Mouse (Mus musculus): ENCODE data around the gene Mogs.
A peak's percentile ranks its signal among the peaks of the same experiment; 100 is the strongest.

Mogs gene

DNA sequence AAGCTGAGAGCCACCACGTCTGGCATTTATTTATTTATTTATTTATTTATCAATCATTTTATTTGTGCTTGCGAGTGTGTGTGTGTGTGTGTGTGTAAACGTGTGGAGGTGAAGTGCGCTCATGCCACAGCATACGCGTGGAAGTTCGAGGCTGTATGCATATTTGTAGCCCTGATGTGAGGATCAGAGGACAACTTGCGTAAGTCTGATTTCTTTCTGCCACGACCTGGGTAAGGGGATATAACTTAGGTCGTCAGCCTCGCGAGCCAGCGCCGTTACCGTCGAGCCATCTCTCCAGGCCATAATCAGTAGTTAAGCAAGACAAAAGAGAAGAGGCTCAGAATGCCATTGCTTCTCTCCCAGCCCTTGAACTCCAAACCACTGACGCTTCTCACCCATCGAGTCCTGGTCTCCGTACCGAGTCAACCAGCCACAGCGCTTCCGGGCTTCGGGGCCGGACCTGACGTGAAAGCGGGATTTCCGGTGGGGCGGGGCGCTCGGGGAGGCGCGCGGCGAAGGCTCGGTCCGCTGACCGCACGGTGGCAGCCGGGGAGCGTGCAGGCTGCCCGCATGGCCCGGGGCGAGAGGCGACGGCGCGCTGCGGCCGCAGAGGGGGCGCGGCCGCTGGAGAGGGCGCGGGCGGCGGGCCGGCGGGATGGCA lies at the start of gene Mogs:
Mogs (plus strand) TSS at position 486 of the 661 bp plus-strand sequence.
- peak; percentile 95 for DNase-seq (ENCODE audit: low spot score)

DNA sequence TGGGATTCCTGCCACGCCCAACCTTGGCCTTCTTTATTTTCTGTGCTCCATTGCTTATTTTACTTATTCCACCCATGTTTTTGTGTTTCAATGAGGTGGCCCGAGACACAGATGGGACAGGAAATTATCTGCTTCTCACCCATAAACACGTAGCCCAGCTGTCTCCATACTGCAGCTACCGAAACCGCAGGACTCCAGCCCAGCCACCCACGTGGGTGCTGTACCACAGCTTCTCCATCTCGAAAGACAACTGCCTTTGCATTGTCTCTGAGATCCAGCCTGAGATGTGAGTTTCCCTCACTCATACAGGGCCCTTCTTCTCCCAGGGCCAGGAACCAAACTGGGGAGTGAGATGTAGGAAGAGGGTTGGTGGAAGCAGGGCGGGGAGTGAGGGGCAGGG lies 49.3 kb upstream of the Mogs start:
- no peak for DNase-seq (ENCODE audit: low spot score)

DNA sequence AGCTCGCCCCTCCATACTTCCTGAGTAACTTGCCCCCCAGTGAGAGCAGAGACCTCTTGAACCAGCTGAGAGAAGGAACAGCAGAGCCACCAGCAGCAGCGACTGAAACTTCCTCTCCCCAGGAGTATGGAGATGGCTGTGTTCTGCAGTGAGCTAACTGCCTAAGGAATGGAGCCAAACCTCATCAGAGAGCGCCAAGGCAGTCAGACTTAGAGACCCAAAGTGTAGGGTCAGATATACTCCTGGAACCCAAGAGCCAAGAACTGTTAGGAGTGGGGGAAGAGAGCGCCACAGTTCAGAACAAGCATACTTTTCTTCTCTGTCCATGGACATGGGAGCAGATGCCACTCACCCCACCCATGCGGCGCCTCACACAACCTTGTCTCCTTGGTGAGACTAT lies 48.9 kb upstream of the Mogs start:
- DNase-seq (ENCODE audit: low spot score), result no peak

DNA sequence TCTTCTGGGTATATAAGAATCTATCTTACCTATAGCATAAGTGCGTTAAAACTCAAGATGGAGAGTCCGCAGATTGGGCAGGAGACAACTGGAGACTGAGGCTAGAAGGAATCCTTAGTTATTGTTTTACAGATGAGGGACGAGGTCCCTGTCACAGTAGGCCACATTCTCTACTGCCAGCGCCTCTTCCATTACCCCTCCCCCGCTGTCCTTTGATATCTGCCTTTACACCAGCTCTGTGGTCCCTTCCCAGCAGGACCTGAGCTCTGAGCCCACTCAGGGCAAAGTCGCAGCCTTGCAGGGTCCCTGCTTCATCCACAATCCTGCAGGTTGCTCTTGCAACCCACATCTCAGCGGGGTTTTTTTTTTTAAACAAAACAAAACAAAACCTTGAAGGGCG lies 47.1 kb upstream of the Mogs start:
- no peak for DNase-seq (ENCODE audit: low spot score)

DNA sequence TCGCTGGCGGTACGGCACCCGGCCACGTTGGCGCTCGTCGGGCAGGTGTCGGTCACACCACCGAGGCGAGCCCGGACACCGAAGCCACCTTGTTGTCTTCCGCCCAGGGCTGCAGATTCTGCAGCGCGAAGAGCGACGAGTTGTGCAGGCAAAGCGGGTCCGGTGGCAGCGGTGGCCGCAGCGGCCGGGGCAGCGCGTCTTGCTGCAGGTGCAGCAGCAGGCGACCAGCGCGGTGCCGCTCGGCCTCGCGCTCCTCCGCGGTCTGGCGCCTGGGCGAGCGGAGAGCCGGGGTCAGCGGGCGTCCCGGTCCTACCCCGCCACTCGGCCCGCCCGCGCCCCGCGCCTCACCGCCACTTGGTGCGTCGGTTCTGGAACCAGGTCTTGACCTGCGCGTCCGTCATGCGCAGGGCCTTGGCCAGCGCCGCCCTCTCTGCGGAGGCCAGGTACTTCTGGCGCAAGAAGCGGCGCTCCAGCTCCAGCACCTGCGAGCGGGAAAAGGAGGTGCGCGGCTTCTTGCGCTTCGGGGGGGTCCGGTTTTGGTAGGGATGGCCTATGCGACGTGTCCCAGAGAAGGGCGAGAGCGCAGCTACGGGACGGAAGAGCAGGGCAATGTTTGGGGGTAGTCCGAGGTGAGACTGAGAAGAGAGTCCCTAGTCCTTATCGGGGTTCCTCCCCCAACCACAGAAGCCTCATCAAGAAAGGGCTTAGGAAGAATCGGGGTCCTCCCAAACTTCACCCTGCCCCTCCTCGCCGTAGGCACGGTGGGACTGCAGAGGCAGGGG lies 46.4 kb upstream of the Mogs start:
- no peak for DNase-seq (ENCODE audit: low spot score)

DNA sequence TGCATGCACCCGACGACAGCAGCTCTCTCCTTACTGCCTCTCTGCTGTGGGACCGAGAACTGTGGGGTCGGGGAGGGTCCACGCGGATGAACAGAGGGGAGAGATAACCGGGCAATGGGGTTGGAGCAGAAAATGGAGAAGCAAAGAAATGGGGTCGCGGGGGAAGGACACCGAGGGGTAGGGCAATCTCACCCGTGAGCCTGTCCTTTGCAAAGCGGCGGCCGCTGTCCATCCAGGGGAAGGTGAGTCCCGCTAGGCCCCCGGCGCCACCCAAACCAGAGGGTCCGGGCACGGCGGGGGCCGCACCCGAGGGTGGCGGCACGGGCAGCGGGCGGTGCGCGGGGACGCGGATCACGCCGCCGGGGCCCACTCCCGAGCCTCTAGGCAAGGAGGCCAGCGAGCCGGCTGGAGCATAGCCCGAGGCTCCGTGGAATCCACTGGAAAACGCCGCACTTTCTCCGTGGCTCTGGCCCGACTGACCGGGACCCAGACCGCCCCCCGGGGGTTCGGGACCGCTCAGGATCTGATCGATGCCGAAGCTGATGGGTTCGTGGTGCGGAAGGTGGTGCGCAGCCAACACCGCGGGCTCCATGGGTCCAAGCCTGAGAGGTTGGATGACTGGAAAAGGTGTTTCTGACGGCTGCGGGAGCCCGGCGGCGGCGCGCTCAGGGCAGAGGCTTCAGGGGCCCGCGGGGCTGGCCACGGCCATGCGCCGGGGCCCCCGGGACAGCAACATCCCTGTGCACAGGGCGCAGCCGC lies 45.6 kb upstream of the Mogs start:
- no peak for DNase-seq (ENCODE audit: low spot score)

DNA sequence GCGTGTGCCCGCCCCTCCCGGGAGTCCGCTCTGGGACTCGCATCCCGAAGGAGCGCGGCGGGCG lies 45.2 kb upstream of the Mogs start, which contains the start of gene Tlx2:
Tlx2 (minus strand) TSS at position 47 of the 64 bp plus-strand sequence.
- no peak for DNase-seq (ENCODE audit: low spot score)

DNA sequence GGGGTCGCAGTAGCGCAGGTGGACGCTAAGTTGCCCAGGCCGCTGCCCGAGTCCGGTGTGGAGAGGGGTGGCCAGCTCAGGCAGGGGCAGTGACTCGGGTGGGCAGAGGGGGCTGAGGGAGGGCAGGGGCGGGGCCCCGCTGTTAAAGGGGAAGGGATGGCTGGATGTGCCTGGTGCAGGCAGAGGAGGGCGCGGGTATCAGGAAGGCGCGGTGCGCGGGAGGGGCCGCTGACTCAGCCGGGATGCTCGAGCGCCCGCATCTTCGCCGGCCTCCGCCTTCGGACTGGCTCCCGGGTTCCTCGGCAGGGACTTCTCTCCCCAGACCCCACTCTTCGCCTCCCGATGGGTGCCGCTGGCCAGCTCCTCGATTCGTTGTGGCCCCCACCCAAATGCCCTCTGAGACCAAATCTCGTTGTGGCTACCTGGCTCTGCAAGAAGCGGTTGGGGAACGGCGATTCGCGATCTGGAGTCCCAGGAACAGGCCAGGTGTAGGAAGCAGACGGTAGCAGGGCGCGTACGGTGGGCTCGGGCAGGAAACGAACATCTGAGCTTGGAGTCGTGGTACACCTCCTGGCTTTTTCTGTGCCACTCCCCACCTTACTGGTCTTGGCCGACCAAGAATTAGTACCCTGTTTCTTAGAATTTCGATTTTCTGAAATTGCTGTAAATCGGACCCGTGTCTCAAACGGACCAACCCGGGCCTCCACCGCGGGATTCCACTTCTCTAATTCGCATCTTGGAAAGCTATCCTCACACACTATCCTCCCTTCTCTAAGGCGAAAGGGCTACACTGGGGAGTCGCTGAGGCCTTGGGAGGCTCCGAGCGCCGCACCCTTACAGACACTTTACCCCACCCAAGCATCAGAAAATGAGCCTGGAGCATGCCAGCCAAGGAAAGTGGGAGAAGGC lies 44.7 kb upstream of the Mogs start:
- peak; percentile 40 for DNase-seq (ENCODE audit: low spot score)

DNA sequence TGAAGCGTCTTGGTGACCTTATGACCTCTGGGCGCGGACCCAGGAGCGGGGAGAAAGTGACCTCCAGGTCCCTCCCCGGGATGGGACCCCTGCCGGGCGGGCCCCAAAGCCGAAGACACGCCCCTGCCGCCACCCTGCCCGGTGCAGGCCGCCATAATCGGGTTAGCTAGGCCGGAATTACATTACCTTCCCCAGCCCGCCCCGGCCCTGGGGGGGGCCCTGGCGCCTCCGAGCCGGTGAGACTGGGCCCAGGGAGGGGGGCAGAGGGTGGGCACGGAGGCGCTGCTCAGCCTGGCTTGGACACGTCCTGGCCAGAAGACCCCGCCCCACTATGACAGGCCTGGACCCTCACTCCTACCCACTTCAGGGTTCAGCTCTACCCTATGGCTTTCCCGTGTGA lies 44.1 kb upstream of the Mogs start:
- DNase-seq (ENCODE audit: low spot score), result no peak

DNA sequence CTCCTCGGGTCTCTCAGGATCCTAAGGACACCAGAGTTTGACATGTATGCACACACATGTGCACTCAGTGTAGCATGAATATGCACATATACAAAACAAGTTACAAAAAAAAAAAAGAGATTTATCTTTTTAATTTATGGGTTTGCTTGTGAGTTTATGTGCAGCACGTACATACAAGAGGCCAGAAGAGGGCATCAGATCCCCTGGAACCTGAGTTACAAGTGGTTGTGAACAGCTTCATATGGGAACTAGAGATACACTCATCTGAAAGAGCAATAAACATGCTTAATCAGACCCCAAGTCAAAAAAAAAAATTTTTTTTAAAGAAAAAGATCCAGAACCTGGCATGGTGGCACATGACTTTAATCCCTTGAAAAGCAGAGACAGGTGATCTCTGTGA lies 40.3 kb upstream of the Mogs start:
- no peak for DNase-seq (ENCODE audit: low spot score)

DNA sequence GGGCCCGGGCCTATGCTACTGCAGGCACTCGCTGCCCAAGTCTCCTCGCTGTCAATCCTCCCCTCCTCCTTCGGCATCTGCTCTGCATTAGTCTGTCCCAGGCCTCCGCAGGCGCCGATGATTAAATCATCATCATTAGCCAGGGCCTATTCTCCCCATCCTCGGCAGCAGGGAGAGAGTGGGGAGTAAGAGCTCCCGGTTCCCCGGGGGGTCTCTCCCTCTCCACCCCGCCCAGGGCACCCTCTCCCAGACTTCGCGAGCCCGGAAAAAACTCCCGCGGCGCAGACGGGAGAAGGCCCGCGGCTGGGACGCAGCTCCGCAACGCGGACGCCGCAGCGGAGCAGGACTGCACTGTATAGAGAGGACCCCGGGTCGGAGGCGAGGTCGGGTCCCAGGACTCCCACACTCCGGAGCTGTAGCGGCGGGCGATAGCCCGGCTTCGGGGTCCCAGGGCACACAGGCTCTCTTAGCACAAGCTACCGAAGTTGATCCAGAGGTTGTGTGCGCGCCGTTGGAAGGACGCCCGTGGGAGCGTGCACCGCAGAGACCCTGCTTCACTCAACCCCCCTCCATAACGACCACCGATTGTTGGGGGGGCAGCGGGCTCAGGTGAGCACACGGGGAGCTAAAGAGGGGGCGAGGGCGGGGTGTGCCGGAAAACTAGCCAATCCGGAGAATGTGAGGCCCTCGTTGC lies 37.5 kb upstream of the Mogs start, which contains the start of gene Pcgf1:
Pcgf1 (plus strand) TSS at position 240 of the 694 bp plus-strand sequence.
- DNase-seq (ENCODE audit: low spot score), result no peak

DNA sequence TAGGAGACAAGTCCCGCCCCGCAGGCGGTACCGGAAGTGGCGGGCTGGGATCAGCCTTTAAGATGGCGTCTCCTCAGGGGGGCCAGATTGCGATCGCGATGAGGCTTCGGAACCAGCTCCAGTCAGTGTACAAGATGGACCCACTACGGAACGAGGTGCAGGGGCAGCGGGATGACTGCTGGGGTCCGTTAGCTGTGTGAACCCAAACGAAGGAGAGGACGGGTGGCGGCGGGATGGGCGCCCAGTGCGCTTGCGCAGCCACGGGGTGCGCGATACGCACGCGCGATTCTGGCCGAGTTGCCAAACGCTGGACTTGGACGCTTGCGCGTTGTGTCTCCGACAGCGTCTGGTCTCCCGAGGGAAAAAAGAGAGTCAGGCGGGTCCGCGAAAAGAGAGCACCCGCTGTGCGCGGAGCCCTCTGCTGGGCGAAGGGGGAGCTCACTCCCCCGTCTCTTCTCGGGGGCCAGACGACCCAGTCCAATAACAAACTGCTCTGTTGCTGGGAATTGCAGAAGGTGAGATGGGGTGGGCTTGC lies 36.9 kb upstream of the Mogs start:
- DNase-seq (ENCODE audit: low spot score), result peak; percentile 98

DNA sequence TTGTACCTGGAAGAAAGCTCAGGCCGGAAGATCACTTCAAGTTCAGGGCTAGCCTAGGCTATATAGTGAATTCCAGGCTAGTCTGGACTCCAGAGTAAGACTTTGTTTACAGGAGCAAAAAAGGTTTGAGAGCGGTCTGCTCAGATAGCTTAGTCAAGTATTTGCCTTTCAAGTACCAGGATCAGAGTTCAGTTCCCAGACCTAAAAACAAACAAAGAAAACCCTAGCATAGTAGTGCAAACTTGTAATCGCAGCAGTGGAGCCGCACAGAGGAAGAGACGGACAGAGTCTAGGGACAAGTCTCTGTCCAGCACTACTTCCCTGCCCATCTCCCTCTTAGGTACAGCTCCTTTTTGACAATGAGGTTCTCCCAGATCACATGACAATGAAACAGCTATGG lies 35.1 kb upstream of the Mogs start:
- DNase-seq (ENCODE audit: low spot score), result no peak

DNA sequence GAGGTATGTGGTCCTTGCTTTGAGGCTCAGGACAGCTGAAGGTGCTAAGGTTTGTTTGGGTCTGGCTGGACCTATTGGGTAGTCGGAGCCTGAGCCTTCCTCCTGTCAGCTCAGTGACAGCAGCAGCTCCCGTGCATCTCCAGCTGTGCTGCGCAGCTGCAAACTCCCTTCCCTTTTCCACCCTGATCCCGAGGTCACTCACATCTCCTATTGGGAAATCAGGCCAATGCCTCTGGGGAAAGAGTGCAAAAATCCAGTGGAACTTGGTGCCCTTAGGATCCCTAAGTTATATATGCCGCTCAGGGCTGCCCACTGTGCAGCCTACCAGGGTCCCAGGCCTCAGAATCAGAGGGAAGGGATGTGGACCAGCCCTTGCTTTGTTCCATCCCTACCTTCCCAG lies 31.8 kb upstream of the Mogs start:
- no peak for DNase-seq (ENCODE audit: low spot score)

DNA sequence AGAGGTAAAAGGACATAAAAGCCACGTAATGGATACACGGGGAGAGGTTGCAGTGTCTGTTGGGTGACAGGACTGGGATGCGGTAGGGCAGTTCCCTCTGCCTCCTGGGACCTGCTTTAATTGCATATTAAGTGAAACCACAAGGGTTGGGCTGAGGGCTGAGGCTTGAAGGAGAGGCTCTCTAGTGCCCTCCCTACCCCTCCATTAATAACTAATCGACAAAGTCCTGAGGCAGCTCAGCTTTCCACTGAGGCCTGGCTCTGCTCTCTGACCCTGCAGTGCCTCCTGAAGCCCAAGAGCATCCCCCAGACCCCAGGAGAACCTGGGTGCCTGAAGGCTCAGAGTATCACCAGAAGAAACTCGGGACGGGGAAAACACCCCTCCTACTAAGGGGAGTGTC lies 30.8 kb upstream of the Mogs start:
- DNase-seq (ENCODE audit: low spot score), result no peak

DNA sequence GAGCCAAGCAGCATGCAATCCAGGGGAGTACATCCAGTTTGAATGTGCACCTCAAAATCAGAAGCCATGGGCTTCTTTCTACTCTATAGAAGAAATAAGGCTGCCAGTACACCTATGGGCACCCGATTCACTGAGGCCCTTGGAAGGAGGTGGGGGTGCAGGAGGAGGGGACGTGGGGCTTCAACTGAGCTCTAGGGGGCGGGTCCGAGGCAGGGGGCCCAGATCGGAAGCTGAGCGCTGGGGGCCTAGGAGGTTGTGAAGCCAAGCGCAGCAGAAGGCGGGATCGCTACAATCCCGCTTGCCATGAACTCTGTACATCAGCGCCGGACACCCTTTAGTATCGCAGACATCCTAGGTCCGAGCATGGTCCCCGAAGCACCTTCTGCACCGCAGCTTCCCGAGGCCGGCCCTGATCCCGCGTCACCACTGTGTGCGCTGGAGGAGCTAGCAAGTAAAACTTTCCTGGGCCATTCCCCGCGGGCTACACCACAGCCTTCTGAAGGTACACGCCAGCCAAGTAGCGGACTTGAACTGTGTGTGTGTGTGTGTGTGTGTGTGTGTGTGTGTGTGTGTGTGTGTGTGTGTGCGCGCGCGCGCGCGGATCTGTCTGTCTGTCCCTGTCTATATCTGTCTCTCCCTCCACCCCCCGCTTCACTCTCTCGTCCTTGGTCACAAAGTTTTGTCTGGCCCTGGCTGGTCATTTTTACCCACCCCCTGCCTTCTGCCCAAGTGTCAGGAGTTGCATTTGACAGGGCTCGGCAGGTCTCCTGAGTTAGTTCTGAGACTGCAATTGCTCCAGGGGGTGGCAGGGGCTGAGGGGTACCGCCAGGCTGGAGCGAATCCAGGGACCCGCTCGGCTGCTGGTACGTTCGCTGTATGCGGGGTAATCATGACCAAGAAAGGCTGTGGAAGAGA lies 28.9 kb upstream of the Mogs start, which contains the start of gene Lbx2:
Lbx2 (plus strand) TSS at position 247 of the 915 bp plus-strand sequence.
- DNase-seq (ENCODE audit: low spot score), result peak; percentile 47

DNA sequence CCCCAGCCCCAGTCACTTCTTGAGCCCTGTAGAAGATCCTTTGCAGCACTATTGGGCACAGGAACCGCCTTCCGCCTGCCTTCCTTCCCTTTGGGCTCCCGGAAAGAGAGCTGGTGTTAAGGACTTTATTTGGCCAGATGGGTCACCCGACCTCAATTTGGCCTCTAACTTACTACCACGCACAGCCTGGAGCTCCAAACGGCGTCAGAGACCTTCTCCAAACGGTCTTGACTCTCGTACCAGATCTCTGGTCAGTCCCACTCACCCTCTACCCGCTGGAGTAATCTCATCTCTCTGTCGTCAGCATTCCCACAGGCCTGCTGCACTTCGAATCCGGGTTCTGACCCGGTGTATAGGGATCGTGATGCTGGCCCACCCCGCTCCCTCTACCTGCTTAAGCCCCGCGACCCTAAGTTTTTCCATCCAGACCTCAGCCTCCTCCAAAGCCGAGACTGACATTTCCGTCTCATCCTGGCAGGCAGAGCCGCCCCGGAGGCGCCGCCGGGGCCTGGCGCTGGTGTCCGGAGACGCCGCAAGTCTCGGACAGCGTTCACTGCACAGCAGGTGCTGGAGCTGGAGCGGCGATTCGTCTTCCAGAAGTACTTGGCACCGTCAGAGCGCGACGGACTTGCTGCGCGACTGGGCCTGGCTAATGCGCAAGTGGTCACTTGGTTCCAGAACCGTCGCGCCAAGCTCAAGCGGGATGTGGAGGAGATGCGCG lies 27.9 kb upstream of the Mogs start:
- DNase-seq (ENCODE audit: low spot score), result peak; percentile 46

DNA sequence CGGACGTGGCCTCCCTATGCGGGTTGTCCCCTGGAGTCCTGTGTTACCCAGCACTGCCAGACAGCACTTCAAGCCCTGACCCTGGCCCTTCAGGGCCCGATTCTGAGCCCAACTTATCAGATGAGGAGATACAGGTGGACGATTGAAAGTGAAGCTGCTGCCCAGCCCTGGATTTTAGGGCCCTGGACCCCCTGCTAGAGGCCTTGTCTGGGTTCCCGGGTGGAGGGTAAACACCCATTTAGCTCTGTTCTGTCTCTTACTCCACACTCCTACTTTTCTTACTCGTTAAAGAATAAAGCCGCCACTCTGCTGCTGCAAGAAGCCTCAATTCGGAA lies 27.4 kb upstream of the Mogs start:
- no peak for DNase-seq (ENCODE audit: low spot score)

DNA sequence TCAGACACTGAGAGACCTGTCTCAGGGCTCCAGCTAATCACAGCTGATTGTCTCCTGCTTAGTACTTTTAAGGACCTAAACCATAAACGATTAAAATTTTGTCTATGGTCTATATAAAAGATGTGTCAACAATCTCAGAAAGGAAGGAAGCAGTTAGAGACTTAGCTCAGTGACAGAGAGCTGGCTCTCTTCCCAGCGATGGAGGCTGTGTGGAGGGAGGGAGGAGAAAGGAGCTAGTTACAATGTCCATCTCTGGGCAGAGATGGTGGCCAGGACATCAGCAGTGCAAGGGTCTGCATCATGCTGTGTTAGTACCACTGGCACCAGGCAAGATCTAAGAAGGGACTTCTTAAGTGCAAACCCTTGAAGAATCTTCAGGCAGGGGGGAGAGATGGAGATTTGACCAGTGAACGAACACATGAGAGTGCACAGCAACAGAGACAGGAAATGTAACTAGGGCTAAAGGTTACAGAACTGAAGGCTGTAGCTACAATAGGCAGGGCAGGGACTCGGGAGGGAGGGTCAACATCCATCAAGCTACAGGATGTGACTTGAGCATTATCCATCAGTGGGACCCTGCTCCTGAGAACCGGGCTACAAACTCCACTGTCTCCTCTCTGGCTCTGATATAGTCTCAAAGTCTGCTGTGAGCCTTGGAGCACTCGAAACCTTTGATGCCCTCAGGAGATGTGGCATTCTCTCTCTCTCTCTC lies 22.7 kb upstream of the Mogs start:
- DNase-seq (ENCODE audit: low spot score), result no peak

Data from ovary, postnatal 36 days (tissue).